Comparison of ENCODE assay signal across 8 mouse cellular contexts in the genomic region with DNA sequence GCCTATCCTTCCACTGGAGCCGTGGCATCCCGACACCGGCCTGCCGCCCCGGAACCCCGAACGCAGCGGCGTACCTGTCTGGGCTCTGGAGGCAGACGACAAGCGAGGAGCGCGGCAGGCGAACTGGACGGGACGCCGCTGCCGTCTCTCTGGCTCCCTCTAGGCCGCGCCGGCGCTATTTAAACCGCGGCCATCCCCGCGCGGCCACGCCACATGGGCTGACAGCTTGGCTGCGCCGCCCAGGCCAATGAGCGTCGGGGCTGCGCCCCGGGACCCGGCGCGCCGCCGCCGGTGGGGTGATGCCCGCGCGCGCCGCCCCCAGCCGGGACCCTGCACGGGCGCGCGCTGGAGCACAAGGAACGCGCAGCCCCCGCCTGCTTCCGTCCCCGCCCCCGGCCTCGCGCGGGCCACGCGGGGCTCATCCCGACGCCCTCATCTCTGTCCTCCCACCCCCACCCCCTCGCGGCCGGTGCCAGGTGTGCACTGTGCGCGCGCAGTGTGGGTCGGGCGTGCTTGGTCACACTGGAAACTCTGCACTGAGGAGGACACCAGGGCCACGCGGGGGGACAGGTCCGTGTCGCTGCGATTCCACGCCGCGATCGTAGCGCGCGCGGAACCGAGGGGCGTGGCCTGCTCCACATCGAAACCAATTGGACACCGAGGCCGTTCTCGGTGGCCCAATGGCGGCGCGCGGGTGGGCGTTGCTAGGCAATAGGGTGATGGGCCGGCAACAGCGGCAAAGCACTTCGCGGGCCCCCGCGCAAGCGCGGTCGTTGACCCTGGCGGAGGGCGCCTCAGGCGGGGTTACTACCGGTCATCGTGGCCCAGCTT. TPM values are rescaled to one million over a fixed set of nuclear protein-coding genes. Genes with fewer than 3 reads are reported as not detected.
A peak's percentile ranks its signal among the peaks of the same experiment; 100 is the strongest.
DNase-seq lines count a peak whose midpoint lies in the region; ATAC-seq lines count a peak whose summit lies in the region.

A gene (minus strand): TSS at position 592 of the 831 bp plus-strand sequence.

- peaks cover 20% of the 10 kb centered on the region for H3K36me3 ChIP-seq in hindbrain, embryonic 15.5 days

- under 1% methylated on average over 94 of the region's 109 CpGs for WGBS in hindbrain, embryonic 15.5 days

- H3K9me3 ChIP-seq in hindbrain, embryonic 15.5 days = no peaks in the 10 kb centered on the region

- ATAC-seq in hindbrain, embryonic 15.5 days (ENCODE audit: low FRiP score, low read depth) = peak; percentile 94

- H3K27me3 ChIP-seq in hindbrain, embryonic 15.5 days = no peaks in the 10 kb centered on the region

- H3K4me2 ChIP-seq in hindbrain, embryonic 15.5 days = peak within 1 kb of the TSS; percentile 85

- H3K4me1 ChIP-seq in hindbrain, embryonic 15.5 days (replicated peaks) = peaks cover 45% of the 10 kb centered on the region

- peak within 1 kb of the TSS; percentile 85 for H3K9ac ChIP-seq in hindbrain, embryonic 15.5 days

- H3K27ac ChIP-seq in hindbrain, embryonic 15.5 days (replicated peaks) = peak within 1 kb of the TSS; percentile 100

- DNase-seq in R1 (ENCODE audit: low read depth, low spot score) = peak; percentile 96
- peak; percentile 98 to 99 for DNase-seq in cerebellum, postnatal 25 days
- DNase-seq in frontal cortex, postnatal 36 days (ENCODE audit: low spot score in 2 of 2) = peak; percentile 97 to 98
- peak; percentile 97 for DNase-seq in left cerebral cortex, adult 11 months (ENCODE audit: low spot score)
- peak; percentile 96 to 98 for DNase-seq in lung, postnatal 4 days
- peak; percentile 96 for DNase-seq in retina, postnatal 7 days (ENCODE audit: low read depth, low spot score)
- DNase-seq in urinary bladder, adult 2 months (ENCODE audit: low spot score) = peak; percentile 98

- H3K4me3 ChIP-seq in hindbrain, embryonic 15.5 days = peak within 1 kb of the TSS; percentile 64

RNA-seq across cellular contexts. Expression of the gene that starts here (rescaled TPM):
- polyA plus RNA-seq in hindbrain, embryonic 15.5 days (2015; fragmentation: Nextera tagmentation; extraction: Ambion mirVana) = 90.0 and 94.7 TPM in 2 replicates
- polyA plus RNA-seq in urinary bladder, adult 2 months (2012; rRNA removed) = 187 and 188 TPM in 2 replicates

Comparison
In these comparisons a context has a peak if more than half of its experiments do, and no peak if none do; other contexts are left out.
1. Peak in every context shown above with its lines: DNase-seq, ATAC-seq, H3K4me3 ChIP-seq and H3K27ac ChIP-seq.